Mouse (Mus musculus) layer of hippocampus, adult 2 months (tissue): ENCODE results near the gene Zfx. TPM values are rescaled to one million over a fixed set of nuclear protein-coding genes. Genes with fewer than 3 reads are reported as not detected.

Source experiments
- DNase-seq, 2 experiments: peaks; one replicate each; pipeline ENCODE4 v3.0.0; 2022; ENCODE audit warnings: low spot score in 2 of 2
- H3K27ac ChIP-seq: fragments of 200-600 bp; 2 replicates; pipeline ENCODE4 v1.8.1; 2022
- H3K4me3 ChIP-seq: fragments of 200-600 bp; 2 replicates; pipeline ENCODE4 v1.8.1; 2022; ENCODE audit warnings: mild to moderate bottlenecking
- CTCF ChIP-seq: fragments of 200-600 bp; conservative IDR thresholded peaks from 2 replicates; pipeline ENCODE4 v1.8.1; 2022; ENCODE audit warnings: antibody characterized with exemption, mild to moderate bottlenecking, moderate library complexity
- total RNA-seq, 2 experiments: library from RNA; stranded (reverse); gene quantifications; 2 replicates each; pipeline ENCODE4 v1.2.3; 2021

Zfx gene
- total RNA-seq, 2 experiments from 2014 or later: 34.2 to 38.4 TPM

- TF ChIP-seq CTCF: no peak
Observed at GRCm38 (mm10) chrX:94047381-94047780, 76.1 kb downstream of the Zfx start.

GRCm38 (mm10) chrX:94032937-94033336 lies 90.6 kb downstream of the Zfx start:
- no peak overlapping the region for H3K4me3 ChIP-seq
- H3K27ac ChIP-seq: no peak overlapping the region
- DNase-seq: peak; percentile 25 to 51
- TF ChIP-seq CTCF: peak; percentile 81

More at GRCm38 (mm10) chrX:94047381-94047780, 76.1 kb downstream of the Zfx start:
- no peak overlapping the region for H3K4me3 ChIP-seq
- DNase-seq: no peak
- H3K27ac ChIP-seq: no peak overlapping the region

GRCm38 (mm10) chrX:94030081-94030480 lies 93.4 kb downstream of the Zfx start:
- DNase-seq: no peak
- Histone ChIP-seq H3K27ac (no peak overlapping the region), H3K4me3 (no peak overlapping the region)
- no peak for TF ChIP-seq CTCF

Other genes with a start within 250 kb of the Zfx start
- not detected for gene AU015836, start 155.0 kb downstream of the Zfx start, total RNA-seq
- 100 to 1,000 TPM; 102 to 159 TPM for gene Eif2s3x, start 89.2 kb upstream of the Zfx start, total RNA-seq
- 10 to 100 TPM; 25.9 to 26.7 TPM for gene Klhl15, start 110.9 kb upstream of the Zfx start, total RNA-seq
- gene Fam90a1b, start 243.1 kb upstream of the Zfx start, total RNA-seq: under 1 TPM; 0.26 to 0.37 TPM
- 10 to 100 TPM; 54.3 to 74.0 TPM for gene Apoo, start 243.4 kb upstream of the Zfx start, total RNA-seq